Mouse (Mus musculus): ENCODE measurements around the gene Zdhhc12.
"Not testable (repeated sequence)": the region's sequence is repeated elsewhere in the genome, so short reads cannot be mapped to it uniquely, and the experiment has no call there.

Zdhhc12 gene

DNA sequence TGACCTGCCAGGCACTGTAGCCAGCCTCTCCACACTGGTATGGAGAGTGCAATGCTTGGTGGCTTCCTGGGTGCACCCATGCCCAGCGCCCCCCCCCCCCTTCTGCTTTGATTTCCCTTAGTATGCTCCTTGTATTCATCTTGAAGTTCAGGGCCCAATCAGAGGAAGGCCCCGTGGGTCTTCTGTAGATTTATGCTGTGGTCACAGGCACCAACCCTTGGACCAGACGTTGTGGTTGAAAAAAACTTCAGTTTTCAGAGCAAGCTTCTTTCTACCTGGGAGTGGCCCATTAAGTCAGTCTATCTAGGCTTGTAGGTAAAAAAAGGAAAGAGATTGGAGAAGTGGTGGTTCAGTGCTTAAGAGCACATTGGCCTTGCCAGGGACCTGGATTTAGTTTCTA, 29.7 kb downstream of the Zdhhc12 start:
- DNase-seq (ENCODE audit: low read depth, low spot score) = no peak

DNA sequence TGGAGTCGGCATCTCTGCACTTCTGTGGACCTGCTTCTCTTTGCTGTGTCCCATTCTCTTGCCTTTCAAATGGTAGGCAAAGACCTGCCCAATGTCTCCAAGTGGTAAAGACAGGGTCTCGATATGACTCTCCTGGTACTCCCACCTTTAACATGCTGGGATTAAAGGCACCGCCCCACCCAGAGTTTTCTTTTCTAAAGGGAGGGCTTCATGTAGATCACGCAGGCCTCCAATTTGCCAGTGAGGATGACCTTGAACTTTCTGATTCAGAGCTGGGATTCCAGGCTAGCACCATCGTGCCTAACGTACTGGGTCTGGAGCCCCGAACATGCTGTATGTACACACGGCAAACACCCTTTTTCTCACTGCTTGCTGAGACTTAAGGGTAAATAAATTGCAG, 30.2 kb downstream of the Zdhhc12 start:
- peak; percentile 60 for DNase-seq (ENCODE audit: low read depth, low spot score)

DNA sequence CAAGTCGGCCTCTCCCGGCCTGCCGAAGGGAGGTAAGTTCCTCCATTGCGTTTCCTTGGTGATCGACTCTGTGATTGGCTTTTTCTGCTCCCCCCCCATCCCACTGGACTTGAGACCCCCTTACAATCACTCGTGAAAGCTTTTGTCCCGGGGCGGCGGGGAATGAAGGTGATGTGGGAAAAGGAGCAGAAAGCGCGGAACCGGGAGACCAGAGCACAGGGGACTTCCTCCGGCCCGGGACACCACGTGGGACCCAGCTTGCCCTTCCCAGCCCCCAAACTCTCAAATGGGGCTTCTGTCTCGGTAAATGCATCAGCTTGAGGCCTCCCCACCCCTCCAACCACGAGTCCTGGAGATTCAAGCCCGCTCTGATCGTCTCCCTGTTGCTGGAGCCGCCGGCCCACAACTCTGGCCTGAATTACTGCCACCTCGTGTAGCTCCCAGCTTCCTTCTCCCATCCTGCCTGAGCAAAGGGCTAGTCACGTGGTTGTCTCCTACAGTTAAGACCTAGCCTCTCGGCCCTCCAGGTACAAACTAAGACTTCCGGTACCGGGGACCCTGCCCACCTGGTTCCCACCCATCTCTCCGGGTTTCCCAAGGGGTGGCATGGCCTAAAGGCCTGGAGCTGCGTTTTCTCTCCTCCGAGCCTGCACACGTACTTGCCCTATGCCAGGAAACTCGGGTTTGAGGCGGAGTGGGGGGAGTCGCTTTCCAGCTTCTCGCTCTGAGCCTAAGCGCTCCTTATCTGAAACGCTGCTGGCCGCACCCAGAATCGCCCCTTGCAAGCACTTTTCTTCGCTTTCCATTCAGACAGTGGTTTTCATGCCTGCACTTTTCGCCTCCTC, 31.0 kb downstream of the Zdhhc12 start:
- DNase-seq (ENCODE audit: low read depth, low spot score) = peak; percentile 87

DNA sequence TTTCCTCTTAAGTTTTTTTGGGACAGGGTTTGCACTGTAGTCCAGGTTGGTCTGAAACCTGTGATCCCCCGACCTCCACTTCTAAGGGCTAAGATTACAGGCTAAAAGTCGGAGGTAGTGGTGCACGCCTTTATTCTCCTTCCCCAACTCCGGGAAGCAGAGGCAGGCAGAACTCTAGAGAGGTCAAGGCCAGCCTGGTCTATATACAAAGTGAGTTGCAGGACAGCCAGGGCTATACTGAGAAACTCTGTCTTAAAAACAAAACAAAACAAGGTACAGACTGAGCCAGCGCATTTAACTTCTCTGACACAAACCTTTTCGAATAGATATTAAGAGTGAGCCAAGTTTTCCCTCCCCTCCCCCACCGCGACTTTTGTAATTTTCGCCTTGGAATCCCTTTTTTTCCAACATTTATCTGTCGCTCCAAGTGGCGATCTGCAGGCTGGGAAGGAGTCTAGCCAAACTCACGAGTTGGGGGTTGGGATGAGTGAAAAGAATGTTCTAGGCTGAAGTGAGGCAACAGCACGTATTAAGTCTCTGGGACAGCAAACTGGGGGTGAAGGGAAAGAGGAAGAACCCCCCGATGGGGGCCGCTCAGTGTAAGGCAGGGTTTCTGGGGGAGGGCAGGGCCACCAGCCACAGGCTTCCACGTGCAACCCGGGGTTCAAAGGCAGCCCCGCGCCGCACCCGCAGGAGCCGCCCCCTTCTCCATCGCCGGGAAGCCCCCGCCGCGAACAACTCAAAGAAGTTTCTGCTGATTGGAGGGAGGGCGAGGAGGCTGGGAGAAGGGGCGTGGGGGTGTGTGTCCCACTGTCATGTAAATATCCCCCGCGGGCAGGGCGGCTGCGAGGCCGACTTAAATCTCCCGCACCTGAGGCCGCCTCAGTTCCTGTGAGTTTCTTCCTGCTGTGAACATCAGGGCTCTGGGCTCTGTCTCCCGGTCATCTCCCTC, 32.0 kb downstream of the Zdhhc12 start:
- peak; percentile 99 for DNase-seq (ENCODE audit: low read depth, low spot score)

DNA sequence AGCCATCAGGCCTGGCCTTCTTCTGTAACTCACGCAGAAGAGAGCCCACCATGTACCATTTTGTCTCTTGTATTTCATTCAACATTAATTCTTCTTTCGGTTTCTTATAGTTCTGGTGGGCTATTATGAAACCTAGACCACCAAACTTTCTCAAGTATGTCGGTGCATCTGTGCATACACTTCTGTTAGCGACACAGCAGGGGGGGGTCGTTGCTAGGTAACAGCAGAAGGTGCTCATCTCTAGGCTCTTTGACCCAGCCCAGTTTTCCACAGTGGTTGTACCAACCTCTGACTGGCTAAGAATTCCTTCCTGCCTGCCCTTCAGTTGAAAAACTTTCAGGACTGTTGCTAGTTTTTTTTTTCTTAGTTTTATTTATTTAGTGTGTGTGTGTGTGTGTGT, 35.0 kb downstream of the Zdhhc12 start:
- DNase-seq (ENCODE audit: low read depth, low spot score) = peak; percentile 82

DNA sequence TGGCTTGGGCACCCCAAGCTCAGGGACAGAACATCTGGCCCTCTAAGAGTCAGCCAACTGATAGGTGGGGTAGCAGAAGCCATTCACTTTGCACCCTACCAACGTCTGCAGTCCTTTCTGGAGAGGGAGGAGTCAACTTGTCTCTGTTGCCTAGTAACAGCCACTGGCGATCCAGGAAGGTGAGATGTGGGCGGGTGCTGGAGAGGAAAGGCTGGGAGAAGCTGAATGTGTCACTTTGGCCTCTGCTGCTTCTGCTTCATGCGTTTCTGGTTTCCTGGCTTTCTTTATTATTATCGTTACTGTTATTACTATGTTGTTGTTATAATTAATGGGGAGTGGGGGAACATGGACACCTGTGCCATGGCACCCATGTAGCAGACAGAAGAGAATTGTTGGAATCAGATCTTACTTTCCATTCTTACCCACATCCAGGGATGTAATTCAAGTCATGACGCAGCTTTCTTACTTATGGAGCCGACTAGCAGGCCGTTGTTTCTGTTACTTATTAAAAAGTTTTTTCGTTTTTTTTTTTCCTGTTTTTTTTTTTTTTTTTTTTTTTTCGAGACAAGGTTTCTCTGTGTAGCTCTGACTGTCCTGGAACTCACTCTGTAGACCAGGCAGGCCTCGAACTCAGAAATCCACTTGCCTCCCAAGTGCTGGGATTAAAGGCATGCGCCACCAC, 36.1 kb downstream of the Zdhhc12 start, which contains the start of gene Set:
Gene Set, plus strand, starts transcription at position 156 of the 682 bp plus-strand sequence.
- DNase-seq (ENCODE audit: low read depth, low spot score) = peak; percentile 93

DNA sequence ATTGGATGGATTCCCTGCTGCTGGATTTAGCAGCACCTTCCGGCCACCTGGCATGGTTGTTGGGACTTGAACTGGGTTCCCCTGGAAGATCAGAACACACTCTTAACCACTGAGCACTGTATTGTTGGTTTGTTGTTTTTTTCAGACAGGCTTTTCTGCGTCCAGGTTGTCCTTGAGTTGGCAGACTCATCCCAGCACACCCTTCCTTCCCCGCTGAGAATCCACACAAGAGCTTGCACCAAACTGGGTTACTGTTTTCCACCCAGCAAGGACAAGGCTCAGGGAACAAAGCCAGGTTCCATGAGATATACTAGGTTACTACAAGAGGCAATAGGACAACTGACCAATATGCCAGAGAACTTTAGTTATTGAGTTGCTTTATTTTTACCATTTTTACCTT, 36.7 kb downstream of the Zdhhc12 start:
- DNase-seq (ENCODE audit: low read depth, low spot score) = no peak

DNA sequence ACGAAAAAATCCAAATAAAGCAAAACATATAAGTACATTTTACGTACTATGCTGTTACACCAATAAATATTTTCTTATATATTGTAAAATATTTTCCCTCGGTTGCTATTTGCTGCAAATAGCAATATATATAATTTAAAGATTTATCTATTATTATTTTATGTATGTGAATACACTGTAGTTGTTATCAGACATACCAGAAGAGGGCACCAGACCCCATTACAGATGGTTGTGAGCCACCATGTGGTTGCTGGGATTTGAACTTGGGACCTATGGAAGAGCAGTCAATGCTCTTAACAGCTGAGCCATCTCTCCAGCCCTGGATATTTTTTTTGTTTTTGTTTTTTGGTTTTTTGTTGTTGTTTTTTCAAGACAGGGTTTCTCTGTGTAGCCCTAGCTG, 38.1 kb downstream of the Zdhhc12 start:
- DNase-seq (ENCODE audit: low read depth, low spot score) = not testable (repeated sequence)

DNA sequence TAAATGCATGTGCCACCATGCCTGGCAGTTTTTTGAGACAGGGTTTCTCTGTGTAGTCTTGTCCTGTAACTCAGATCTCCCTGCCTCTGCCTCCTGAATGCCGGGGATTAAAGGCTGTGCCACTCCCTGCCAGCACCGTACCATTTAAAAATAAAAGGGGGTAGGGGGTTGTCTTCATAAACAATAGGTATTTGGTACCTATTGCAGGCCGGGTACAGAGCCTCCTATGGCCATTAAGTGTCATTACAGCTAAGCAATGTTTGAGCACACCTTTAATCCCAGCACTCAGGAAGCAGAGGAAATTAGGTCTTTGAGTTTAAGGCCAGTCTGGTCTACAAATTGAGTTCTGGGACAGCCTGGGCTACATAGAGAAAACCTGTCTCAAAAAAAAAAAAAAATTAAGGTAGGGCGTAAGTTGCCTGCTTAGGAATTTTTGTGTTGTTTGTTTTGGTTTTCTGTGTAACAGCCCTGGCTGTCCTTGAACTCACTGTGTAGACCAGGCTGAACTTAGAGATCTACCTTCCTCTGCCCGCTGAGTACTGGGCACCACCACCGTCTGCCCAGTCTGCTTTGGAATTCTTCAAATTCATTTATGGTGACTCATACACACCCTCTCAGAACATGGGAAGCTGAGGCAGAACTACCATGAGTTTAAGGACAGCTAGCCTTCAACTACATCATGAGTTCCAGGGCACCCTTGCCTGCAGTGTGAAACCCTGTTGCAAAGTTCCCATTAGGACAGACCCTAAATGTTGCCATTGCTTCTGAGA, 41.3 kb downstream of the Zdhhc12 start:
- DNase-seq (ENCODE audit: low read depth, low spot score) = peak; percentile 66

DNA sequence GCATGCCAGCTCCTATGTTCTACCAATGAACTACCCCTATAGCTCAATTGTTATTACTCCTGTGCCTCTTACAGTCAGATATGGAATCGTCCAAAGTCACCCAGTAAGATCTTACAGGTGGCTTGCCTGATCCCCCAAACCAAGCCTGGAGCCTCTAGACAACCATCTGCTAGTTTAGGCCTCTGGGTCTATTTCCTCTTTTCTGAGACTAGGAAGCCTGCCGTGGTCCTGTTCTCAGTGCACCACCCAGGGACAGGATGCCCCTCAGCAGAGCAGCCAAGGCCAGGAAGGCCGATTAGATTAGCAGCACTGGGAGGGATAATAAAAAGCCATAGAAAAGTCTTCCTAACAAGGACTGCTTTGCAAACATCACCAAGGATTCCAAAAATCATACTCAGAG, 43.6 kb downstream of the Zdhhc12 start:
- DNase-seq (ENCODE audit: low read depth, low spot score) = no peak

DNA sequence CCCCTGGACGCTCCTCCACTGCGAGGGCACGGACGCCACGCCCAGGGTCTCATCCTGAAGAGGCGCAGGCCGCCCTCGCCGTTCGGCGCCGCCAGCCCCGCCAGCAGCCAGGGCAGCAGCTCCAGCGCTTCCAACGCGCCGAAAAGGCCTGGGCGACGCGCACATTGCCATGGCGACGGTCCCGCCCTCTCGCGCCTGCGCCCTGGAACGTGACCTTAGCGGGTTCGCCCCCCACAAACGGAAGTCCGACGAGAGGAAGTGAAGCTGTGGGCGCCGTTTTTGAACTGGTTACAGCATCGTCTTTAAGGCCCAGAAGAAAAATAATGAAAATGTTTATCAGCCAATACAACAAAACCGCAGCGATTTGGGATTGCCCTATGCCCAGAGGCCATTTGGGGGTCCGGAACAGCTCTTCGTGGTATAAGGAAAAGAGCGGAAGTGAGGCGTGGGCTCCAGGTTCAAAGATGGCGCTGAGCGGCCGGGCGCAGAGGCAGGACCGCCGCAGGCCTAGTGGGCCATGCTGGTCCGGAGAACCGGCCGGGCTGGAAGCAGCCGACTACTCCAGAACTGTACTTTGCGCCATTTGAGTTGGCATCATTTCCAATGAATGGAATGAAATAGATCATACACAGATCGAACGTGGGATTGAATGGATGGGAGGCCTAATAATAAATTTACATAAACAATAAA, 44.6 kb downstream of the Zdhhc12 start, which contains the start of gene Wdr34:
Gene Wdr34, minus strand, starts transcription at position 183 of the 690 bp plus-strand sequence.
- peak; percentile 99 for DNase-seq (ENCODE audit: low read depth, low spot score)

DNA sequence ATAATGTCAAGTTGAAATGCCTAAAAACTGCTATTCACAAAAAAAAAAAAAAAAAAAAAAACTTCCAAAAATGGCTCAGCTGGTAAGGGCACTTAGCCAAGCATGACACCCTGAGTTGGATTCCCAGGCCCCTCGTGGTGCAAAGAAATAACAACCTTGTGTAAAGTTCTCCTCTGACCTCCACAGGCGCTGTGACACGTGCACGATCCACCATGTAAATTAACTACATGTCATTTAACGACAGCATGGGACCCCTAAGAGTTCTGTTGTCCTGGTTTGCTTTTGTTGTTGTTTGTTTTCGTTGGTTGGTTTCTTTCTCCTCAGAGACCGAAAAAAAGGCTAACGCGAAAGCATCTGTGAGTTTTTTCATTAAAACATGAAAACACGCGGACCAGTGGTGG, 45.3 kb downstream of the Zdhhc12 start:
- peak; percentile 62 for DNase-seq (ENCODE audit: low read depth, low spot score)

DNA sequence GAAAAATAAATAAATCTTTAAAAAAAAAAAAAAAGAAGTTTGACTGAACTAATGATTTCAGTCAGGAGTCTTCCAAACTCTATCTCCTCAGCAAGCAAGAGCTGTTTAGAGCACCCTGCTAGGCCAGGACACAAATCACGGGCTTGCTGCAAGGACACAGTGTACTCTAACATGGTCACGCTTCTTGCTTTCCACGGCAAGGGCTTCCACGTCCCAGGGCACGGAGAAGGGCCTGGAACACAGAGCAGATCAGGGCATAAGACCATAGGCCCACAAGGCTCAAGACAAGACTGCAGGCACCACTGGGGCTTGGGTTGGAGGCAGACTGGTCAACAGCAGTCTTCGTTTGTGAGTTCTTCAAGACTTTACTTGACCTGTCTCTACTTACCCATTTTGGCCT, 46.3 kb downstream of the Zdhhc12 start:
- DNase-seq (ENCODE audit: low read depth, low spot score) = no peak

DNA sequence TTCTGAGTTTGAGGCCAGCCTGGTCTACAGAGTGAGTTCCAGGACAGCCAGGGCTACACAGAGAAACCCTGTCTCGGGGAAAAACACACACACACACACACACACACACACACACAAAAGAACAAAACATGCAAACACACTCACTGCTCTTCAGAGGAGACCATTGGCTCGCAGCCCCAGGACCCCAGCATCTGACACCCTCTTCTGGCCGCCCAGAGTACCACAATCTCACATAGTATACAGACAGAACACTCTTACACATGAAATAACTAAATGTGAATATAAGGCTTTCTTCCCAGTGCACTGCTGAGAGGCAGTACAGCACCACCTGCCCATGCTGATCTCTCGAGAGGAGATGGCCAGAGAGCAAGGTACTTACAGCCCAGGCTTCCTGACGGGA, 48.9 kb downstream of the Zdhhc12 start:
- DNase-seq (ENCODE audit: low read depth, low spot score) = peak; percentile 55

DNA sequence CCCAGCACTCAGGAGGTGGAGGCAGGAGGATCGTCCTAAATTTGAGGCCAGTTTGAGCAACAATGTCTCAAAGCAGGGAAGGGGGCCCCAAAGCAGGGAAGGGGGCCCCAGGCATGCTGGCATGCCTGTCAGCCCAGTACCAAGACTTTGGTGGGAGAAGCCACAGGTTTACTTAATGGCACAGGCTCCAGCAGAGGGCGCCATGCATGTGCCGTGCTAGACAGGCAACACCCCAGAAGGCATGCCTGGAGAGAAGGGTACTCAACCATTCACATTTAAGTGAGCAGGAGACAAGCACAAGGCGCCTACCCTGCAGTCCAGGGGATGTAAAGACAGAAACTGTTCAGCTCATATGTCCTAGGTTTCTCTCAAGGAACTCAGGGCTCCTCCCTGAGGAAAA, 51.0 kb downstream of the Zdhhc12 start:
- peak; percentile 96 for DNase-seq (ENCODE audit: low read depth, low spot score)
